Mouse (Mus musculus): ENCODE data around the gene Lyst.
"Not testable (repeated sequence)": the region's sequence is repeated elsewhere in the genome, so short reads cannot be mapped to it uniquely, and the experiment has no call there.

Gene Lyst

GRCm38 (mm10) chr13:13783296-13783695, 193.1 kb downstream of the Lyst start:
- DNase-seq, result no peak

DNA sequence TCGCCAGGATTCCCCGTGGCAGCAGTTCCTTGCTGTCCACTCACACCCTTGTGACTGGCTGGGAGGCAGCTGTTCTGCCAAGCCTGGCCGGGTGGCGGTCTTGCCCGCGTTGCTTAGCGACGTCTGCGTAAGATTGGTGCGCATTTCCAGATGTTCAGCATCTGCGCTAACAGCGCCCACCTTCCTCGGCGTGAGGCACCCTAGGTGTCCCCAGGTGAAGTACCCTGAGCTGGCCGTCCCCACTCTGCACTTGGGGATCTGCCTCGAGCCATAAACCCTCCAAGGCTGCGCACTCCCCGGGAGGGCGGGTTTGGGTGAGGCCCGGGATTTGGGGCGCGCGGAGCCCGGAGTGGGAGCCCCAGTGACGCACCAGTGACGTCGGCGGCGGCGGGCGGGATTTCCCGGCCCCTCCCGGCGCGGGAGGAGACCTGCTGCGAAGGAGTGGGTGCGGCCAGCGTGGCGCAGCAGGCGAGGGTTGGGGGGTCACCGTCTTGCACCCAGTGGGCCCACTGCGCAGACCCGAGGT, 193.8 kb downstream of the Lyst start, which contains the start of gene Gng4:
TSS of gene Gng4 (plus strand) at position 166 of the 526 bp plus-strand sequence.
- DNase-seq, result peak; percentile 22 to 32

DNA sequence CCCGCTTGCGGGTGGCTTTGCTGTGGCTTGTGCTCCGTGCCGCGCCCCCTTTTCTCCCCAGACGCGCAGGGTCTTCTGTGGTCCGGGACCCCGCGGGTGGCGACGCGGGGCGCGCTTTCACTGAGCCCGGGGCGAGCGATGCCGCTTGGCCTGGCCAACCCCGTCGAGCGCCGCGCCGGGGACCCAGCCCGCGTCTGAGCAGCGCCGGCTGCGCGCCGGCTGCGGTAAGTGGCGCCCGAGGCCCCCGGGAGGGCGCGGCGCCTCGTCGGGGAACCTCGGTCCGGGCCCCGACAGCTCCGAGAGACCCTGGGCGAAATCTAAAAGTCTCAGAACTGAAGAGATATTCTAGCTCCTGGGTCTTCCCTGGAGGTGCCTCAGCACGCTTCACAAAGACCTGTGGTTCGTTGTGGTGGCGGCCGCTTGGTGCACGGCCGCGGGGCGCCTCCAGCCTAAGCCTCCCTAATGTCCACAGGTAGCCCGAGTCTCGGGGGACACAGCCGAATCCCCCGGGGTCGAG, 194.3 kb downstream of the Lyst start:
- DNase-seq, result no peak

GRCm38 (mm10) chr13:13784981-13785783, 195.0 kb downstream of the Lyst start:
- DNase-seq, result no peak

DNA sequence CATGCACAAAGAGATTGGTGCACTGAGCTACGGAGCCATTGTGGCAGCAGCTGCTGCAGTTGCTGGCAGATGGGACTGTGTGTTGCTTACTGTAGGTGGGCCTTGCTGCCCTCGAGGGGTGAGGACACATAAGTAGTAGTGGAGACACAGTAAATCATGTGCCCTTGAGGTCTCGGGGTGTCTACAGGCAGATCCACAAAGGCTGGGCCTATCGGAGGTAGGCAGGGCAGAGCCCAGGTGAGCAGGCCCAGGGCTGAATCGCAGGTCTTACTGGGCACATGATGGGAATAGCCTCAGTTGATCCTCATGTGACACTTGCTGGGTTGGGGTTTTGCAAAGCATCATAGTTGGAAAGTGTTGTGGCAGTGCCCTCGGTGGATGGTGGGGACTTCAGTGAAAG, 196.8 kb downstream of the Lyst start:
- no peak for DNase-seq

GRCm38 (mm10) chr13:13788070-13788469, 197.9 kb downstream of the Lyst start:
- DNase-seq, result no peak

DNA sequence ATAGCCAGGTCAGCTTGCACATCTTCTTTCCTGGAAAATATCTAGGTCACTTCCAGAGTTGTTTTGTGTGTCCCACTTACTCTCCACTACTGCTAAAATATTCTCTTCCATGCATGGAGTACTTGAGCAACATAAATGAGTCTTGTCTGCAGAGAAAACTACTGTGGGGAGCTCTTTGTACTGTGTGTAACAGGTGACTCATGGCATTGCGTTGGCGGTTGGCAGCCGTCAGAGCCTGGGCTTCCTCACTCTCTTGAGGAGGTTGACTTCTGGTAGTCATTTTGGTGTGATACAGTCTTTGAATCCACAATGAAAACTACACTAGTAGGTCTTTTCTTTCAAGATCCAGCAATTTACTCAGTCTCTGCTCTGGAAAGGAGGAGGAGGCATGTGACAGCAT, 201.8 kb downstream of the Lyst start:
- DNase-seq, result no peak

- DNase-seq, result no peak
These were observed 205.1 kb downstream of the Lyst start for GRCm38 (mm10) chr13:13795166-13795832.

DNA sequence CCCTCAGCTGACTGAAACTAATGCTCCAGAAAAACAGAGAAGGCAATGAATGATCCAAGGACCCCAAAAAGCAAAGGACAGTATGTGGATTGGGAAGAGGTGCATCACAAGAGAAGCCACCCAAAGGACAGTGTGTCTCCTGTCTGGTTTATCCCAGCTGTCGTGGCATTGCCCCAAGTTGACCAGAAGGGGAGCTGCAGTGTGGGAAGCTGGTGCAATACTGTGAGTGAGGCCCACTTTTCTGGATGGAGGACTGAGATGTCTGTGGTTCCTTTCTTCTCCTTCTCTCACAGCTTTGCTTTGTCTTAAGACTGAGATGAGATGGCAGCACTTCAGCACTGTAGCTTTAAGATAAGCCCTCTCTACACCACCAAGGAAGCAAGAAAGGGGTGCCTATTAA, 205.9 kb downstream of the Lyst start:
- DNase-seq, result no peak

- not testable (repeated sequence) for DNase-seq
These were observed 207.6 kb downstream of the Lyst start for GRCm38 (mm10) chr13:13797816-13798215.

- no peak for DNase-seq
These were observed 208.6 kb downstream of the Lyst start for GRCm38 (mm10) chr13:13798775-13799174.

DNA sequence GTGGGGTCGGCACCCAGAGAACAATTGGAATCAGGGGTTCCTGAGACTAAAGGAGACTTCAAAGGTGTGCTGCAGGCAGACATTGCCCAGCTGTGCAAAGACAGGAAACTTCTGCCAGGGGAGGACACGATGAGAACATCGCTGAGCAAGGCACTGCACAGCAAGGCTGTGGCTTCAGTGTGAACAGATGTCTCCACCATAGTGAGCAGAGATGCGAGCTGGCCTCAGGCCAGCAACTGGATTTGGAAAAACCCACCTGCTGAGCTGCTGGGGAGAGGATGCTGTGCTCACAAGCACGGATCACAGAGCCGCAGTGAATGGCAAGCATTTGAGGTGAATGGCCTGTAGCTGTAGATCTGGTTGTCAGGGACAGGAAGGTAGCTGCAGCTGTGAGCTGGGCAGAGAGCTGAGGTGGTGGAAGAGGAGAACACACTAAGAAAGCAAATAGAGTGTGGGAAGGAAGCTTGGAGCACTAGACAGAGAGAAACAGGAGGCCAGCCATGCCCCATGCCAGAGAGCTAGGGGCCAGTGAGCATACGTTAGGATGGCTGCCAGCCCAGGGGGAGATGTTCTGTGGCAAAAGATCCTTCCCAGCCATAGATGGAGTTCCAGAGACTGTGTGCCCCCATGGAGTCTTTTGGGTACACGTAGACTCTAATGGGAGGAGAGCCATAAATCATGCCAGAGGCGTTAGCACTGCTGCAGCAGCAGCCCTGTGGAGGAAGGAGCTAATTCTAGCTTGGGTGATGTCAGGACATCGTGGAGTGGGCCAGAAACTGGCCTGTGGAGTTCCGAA, 218.3 kb downstream of the Lyst start:
- DNase-seq, result peak; percentile 13 to 39

GRCm38 (mm10) chr13:13810885-13811284, 220.7 kb downstream of the Lyst start:
- DNase-seq, result no peak

DNA sequence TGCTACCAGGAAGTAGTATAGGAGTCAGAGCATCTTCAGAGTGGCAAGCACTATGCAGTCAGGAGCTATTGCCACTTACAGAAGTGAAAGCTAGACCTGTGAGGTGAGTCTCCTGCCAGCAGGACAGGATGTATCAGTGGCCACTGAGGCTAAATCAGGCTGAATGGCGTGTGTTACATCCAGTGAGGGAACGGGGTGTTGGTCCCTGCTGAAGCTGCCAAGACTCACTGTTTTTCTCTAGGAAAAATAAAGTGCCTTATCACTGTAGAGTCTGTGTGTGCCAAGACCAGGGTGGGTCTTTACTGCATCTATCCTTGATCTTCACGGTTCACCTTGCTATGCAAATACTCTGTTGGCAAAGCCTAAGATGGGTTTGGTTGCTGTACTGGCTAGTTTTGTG, 228.5 kb downstream of the Lyst start:
- no peak for DNase-seq

GRCm38 (mm10) chr13:13820234-13821123, 230.3 kb downstream of the Lyst start:
- no peak for DNase-seq

- no peak for DNase-seq
These were observed 234.7 kb downstream of the Lyst start for GRCm38 (mm10) chr13:13824946-13825345.

DNA sequence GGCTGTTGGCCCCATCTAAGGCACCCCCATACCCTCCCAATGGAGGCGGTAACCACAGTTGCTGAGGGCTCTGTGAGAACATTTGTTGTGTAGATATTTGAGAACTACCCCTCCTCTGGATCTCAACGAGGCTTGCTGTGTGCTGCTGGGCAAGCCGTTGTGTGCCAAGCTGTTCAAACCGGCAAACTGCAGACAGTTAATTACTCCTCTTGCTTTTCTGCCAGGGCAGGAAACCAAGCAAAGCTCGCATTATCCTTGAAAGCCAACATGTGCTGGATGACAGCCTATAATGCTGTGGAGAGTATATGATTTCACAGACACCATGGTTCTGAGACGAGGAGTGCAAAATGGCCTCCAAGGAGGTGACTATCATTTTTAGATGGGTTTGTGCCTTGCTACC, 236.3 kb downstream of the Lyst start:
- no peak for DNase-seq

DNA sequence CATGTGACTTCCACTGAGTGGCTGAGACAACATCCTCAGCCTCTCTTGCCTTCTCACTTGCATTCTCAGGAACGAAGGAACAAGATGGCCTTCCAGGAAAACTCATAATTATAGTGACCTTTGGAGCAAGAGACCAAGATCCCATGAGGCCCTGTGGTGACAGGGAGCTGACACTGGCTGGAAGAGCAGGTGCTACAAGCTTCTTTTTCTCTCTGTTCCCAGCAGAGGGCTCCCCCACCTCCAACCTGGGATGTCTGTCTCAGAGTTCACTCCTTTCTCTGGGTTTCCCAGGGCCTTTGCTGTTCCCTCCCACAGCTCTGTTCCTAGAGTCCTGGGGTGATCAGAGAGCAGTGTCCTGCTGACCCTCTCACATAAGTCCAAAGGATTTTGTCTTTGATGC, 237.9 kb downstream of the Lyst start:
- DNase-seq, result no peak

Data from thymus, adult 18-20 months (tissue).